Mouse (Mus musculus) cortical plate, adult 2 months (tissue): Measurements from ENCODE around the gene Rnf130.

Experiments
- CTCF ChIP-seq: fragments of 200-500 bp; IDR thresholded peaks from 2 replicates; pipeline ENCODE4 v1.5.1; 2011; ENCODE audit warnings: mild to moderate bottlenecking, control low read depth, low read length; ENCODE audit not compliant: insufficient read depth; ENCODE audit errors: extremely low read depth
- POLR2A ChIP-seq: fragments of 200-500 bp; IDR thresholded peaks from 2 replicates; pipeline ENCODE4 v1.6.1; 2011; ENCODE audit warnings: mild to moderate bottlenecking, low read length, control low read depth; ENCODE audit not compliant: insufficient read depth; ENCODE audit errors: extremely low read depth

- no peak for TF ChIP-seq CTCF
- TF ChIP-seq POLR2A, result no peak
These were observed 41.1 kb upstream of the Rnf130 start for GRCm38 (mm10) chr11:49983875-49984552.
